Mouse (Mus musculus) ovary, postnatal 10 days (tissue): ENCODE measurements around the gene Gm28038.

ENCODE experiments used
- DNase-seq: peaks from one replicate; pipeline ENCODE4 v3.0.0; 2022; ENCODE audit warnings: low spot score

Gm28038 gene

DNA sequence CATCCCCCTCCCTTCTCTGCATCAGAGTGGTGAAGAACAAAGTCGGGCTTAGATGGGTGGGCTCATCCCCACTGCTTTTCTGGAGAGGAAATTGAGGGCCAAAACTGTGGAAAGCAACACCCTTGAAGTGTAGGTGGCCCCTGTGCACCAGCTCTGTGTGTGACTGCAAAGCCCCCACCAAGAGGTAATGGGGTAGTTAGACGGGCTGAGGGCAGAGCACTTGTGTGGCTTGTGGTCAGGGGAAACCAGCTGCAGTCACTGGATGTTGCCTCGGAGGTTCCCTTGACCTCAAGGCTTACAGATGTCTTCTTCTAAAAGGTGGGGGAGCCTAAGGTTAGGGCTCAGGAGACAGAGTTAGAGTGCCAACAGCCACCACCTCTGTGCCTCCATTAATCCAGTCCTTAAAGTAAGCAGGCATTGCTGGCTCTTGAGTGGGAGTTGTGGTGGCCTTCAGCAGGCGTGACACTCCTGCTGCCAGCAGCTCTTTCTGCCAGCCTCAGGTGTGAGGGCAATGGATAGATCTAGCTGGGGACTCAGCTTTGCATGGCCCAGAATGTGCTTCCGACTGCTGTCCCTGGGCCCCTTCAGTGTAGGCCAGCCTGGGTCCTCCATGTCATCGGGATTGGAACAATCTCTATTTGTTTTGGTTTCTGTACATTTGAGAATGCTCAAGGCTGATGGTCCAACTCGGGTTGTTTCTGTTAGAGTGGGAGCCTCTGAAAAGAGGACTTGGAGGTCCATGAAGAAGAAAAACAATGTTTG lies 23.0 kb upstream of the Gm28038 start:
- no peak for DNase-seq

DNA sequence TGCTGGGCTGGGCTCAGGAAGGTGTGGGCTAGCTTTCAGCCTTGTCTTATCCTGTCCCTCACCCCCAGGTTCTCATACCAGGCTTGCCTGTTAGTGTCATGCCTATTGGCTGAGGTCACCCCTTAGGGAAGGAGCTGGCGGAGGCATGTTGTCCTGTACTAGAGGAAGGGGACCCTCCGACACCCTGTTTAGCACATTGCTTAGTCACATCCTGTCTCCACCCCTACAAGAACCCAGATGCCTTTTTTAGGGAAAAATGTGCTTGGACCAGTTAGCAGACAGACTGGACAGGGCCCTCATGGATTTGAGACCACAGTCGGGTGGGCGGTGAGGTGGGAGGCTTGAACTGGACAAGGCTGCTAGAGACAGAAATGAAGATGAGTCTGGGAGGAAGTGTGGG lies 22.2 kb upstream of the Gm28038 start:
- DNase-seq: no peak

DNA sequence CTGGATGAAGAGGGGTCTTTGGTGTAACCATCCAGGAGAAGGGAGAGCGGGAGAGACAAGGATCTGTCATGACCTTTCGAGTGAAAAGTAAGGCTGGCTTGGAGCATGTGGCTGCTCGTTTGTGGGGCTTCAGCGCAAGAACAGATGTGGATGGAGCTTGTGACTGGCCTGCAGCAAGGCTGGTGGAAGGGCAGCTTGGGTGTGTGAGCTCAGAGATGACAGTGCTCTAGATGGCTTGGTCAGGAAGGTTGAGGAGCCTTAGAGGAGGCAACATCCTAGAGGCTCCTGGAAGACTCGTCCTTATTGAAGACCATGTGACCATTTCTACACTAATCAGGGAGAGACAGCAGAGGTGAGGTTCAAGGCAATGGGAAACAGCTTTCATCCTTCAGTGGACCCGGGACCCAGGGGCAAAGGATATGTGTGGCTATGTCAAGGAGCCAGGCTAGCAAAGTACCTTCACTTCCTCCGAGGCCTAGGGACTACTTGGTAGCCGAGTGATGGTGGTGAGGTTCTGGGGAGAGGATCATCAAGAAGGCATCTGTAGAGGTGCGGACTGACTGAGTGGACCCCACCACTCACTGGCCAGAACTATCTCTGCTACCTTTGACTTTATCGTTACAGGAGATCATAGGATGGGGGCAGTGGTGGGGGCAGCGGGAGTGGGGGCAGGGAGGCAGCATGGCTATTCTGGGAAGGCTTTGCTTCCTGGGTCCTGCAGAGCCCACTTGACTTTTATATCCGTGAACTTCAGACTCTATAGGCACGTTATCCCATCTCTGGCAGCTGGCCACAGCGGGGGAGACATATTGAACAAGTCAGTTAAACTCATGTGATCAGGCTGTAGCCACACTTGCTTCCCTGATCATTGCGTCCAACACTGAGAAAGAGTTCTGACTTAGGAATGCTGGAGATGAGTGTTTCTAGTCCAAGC lies 21.4 kb upstream of the Gm28038 start:
- DNase-seq: no peak

DNA sequence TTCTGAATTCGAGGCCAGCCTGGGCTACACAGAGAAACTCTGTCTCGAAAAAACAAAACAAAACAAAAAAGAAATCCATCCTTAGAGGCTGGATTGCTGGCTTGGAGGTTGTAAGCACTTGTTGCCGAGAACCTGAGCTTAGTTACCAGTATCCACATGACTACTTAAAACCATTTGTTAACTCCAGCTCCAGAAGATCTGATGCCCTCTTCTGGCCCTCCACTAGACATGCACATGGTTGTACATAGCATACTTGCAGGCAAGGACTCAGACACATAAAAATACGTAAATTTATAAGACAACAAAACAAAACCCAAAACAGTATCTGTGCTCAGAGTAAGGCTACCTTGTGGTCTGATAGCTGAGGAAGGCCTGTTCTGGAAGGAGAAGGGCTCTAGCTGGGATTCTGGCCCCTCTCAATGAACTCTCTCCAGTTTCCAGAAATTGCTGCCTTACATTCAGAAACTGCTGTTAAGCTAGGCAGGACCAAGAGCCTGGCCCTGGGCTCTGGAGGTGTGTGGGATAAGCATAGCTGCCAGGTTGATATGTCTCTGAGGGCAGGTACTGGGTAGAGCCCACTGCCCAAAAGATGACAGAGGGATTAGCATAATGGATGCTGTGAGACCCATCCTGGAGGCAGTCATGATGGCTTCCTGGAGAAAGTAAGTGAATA lies 19.6 kb upstream of the Gm28038 start:
- DNase-seq: no peak

DNA sequence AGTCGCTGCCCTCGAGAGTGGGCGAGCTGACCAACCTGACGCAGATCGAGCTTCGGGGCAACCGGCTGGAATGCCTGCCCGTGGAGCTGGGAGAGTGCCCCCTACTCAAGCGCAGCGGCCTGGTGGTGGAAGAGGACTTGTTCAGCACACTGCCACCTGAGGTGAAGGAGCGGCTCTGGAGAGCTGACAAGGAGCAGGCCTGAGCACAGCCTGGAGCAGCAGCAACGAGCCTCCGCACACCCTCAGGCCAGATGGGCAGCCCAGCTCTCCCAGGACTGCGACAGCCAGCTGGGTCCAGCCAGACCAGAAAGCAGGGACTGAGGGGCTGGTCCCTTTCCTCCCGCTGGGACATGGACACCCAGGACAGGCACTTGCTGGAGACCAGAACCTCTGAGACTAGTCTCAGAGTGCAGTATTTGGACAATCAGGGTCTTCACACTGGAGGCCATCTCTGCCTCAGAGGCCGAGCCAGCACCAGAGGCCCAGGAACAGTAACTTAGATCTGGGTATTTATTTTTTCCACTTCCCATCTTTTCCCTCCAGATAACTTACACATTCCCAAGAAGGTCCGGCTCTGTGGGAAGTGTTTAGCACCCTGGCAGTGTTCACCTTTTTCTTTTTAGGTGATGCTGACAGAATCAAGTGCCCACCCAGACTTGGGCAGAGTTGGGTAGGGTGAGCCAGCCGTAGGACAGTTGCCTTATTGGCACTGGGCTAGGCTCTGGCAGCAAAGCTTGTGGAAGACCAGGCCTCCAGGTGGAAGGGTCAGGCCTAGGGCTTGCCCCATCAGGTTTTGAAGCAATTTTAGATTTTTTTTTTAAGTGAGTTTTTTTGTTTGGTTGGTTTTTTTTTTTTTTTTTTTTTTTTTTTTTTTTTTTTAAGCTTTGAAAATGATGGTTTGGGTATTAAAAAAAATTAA lies 18.7 kb upstream of the Gm28038 start:
- no peak for DNase-seq

DNA sequence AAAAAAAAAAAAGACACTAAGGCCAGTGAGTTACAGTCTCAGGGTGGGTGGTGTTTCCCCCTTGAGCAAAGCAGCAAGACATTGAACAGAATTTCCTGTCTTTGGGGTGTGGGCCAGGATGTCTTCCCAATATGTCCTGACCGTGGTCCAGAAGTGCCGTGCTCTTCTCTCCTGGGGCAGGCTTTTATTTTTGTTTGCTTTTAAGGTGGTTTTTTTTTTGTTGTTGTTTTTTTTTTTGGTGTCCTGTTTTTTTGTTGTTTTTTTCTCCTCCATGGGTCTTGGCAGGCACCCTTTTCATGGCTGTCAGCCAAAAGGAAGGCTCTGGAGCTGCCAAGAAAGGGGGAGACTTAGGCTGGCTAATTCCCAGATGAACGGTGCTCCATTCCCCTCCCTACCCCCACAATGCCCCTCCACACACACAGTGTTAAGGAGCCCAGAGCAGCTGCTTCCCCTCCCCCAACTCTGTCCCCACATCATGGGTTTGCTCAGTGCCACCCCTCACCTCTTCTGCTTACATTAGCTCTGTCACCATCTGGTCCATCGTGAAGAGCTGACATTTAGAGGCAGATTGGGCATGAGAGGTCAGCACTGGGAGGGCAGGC lies 17.9 kb upstream of the Gm28038 start:
- no peak for DNase-seq

DNA sequence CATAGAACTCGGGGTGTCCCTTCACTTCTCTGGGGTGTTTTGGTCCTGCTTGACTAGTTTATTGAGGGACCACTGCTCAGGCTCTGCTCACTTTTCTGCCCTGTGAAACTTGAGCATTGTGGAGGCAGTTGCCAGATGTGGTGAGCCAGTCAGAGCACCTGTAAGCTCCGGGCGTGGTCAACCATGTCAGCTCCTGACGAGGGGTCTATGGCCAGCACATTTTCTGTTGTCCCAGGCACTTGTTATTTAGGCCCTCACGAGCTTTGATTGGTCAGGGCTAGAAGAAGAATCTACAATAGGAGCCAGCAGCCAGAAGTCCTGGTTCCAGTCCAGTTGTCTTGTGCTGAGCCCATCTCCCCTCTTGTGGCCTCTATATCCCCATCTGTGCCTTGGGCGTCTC lies 17.0 kb upstream of the Gm28038 start:
- DNase-seq: no peak

DNA sequence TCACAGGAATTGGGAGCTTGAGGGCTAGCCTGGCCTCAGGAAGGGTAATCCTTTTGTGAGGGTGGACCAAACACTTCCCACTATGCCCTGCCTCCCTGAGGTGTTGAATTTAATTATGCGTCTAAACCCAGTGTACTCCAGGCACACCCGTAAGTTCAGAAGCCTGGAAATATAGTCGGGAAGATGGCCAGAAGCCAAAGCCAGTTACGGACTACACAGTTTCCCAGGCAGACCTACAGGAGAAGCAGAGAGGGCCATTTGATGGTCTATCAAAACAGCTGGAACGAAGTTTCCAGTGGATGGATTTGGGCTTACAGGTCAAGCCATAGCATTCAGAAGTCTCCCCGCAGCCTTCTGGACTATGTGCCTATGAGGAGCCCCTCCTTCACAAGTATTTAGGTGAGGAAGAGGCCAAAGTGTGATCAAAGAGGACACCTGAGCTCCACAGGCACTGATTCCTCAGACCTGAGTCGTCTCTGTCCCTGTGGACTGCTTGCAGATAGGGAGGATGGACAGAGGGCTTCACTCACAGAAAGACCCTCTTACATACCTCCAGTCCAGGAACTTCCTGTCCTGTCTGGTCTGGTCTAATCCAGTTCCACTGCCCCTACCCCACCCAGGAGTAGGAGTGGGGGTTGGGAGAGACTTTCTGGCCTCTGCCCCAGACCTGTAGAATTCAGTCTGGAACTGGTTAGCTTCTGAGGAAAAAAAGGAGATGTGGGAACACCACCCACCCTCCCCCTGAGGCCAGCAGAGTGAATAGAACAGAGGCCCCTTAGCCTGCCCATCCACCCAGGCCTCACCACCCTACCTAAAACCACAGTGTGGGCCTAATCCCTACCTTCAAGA lies 15.9 kb upstream of the Gm28038 start:
- no peak for DNase-seq

DNA sequence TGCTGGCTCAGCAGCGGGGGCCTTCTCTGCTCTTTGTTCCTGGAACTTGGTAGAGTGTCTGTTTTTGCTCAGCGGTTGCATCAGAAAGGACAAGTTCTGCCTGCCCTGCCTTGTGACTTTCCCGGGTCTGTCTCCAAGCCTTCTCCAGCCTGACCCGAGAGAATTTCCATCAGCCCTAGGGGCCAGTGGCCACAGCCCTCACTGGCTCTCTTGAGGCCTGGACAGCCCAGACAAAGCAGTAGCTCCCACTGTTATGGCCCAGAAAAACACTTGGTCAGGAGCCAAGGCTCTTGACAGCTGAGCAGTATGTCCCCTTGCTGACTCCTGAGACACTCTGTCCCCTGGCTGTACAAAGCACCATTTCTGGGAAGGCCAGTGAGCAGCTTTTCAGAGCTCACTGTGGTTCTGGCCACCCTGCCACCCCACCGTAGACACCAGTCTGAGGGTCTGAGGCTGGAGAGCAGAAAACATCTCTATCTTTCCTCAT lies 15.0 kb upstream of the Gm28038 start, which contains the start of gene Phyhd1:
Phyhd1 (plus strand) TSS at position 437 of the 487 bp plus-strand sequence.
- DNase-seq: no peak

DNA sequence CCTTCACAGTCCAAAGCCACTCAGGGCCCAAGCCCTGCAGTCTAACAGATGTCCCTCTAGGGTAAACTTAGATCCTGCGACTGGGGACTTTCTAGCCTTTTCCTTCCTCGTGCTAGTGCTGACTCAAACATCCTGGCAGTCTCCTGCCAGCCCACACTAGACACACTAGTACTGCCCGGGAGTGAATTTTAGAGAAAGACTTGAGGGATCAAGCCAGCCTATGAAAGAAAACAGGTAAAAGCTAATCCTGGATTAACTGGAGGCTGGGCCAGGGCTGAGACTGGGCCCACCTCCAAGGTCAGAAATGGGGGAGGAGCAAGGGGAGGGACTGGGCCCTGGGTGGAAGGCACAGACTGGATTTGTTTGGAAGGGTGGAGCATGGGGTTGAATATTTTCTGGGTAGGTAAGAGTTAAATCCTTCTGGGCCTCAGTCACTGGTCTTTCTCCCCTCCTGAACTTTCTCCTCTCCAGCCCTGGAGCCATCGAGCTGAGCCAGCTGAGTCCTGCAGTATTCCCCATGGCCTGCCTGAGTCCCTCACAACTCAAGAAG lies 14.4 kb upstream of the Gm28038 start:
- DNase-seq: no peak

DNA sequence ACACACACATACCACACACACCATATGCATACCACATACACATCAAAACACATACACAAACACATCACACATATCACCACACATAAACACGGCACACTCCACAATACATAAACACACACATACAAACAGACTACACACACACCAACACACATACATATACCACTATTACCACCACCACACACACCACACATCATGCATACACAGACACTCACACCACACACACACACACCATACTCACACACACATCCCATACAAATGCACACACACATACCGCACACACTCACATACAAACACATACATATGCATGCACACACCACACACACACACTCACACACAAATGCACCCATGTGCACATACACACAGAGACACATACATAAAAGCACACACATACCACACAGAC lies 13.4 kb upstream of the Gm28038 start:
- no peak for DNase-seq

DNA sequence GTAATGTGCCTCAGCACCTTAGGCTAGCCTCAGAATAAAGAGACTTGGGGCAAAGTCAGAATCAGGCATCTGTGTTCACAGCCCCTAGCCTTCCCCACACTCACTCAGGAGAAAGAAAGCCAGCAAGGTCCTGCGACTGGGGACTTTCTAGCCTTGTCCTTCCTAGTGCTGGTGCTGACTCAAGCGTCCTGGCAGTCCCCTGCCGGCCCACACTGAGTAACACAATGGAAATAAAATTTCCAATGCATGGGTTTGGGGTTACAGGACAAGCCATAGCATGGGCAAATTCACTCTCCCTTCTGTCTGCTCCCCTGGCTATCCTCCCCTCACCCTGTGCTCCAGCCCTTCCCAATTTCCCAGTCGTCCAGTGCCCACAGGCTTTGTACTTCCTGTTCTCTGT lies 12.5 kb upstream of the Gm28038 start:
- DNase-seq: no peak

DNA sequence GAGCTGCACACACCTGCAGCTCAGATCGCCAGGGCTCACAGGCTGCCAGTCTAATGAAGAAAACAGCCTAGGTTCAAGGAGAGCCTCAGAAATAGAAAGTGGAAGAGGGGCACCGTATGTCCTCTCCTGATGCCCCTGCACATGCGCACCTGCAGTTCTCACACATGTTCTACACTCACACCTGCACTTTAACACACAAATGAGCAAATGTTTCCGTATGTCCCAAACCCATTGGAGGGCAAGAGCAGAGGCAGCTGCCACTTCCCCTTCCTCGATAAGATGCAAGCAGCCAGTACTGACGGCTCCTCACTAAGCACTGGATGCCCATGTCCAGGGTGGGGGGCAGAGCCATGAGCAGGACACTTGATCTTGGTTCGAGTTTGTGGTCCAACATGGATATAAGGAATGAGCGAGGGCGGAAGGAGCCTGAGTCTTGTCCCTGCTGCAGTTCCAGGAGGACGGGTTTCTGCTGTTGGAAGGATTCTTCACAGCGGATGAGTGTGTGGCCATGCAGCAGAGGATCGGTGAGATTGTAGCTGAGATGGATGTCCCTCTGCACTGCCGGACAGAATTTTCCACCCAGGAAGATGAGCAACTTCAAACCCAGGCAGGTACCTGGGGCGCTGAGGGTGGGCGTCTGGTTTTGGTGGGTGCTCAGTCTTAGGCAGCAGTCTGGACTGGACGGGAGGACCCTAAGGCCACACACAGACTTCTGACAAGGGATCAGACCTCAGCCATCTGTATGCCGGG lies 11.4 kb upstream of the Gm28038 start:
- DNase-seq: no peak

DNA sequence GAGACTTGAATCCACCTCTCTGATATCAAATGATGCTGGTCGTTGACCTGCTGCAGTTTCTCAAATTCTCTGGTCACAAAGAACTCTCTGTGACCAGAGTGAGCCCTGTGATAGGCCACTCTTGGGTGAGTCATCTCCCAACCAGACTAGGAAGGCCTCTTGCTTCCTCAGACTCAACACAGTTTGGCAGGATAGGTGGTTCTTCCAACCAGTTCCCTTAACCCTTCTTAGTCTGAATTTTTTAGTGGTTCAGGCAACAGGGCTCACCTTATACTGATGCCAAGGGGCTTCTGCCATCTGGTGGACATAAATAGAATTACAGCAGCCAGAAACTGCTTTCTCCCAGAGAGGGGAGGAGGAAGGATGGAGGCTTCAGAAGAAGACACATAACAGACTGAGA lies 10.7 kb upstream of the Gm28038 start:
- no peak for DNase-seq

DNA sequence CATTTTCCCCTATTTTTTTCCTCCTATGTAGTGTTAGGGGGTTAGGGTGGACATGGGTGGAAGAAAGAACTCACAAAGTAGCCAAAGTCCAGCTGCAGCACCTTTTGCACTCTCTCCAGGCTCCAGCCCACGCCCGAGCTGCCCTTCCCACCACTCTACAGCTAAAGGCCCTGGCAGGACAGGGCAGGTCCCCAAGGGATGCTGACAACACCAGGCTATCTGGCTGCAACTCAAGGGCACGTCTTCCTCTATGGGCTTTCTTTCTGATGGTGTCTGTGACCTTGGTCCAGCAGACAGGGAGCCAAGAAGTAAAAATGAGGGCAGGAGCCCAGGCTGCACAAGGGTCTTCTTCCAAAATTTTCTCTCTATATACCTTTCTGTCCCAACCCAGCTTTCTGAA lies 808 bp downstream of the Gm28038 start:
- DNase-seq: no peak

DNA sequence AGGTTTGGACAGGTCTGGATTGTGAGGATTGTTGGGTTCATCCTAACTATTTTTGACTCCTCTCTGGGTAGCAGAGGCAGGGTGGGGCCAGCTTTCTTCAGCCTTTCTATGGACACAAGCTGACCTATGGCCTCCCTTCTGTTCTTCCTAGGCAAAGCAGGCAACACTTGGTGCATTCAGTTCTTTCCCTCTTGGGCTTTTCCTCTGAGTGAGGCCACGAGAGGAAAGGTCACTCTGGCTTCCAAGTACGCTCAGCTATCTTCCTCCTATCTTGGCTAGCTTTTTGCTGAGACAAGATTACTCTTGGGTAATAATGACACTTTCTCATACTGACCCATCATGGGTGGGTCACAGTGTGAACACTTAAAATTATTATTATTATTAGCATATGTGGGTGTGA lies 2.4 kb downstream of the Gm28038 start:
- DNase-seq: no peak

DNA sequence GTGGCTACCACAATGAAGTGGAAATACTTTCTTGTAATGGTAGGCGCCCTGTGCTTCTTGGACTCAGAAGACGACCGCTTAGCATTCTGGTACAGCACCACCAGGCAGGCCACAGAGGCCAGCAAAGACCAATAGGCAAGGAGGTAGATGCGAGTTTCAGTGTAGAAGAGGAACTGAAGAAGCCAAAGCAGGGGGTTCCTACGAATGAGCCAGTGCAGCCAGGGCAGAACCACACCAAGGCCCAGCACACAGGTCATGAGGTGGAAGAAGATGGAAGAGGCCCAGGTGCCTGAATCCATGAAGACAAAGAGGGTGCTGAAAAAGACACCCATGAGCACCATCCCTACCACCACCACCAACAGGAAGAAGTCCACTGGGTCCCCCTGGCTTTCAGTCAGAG lies 4.2 kb downstream of the Gm28038 start:
- no peak for DNase-seq

DNA sequence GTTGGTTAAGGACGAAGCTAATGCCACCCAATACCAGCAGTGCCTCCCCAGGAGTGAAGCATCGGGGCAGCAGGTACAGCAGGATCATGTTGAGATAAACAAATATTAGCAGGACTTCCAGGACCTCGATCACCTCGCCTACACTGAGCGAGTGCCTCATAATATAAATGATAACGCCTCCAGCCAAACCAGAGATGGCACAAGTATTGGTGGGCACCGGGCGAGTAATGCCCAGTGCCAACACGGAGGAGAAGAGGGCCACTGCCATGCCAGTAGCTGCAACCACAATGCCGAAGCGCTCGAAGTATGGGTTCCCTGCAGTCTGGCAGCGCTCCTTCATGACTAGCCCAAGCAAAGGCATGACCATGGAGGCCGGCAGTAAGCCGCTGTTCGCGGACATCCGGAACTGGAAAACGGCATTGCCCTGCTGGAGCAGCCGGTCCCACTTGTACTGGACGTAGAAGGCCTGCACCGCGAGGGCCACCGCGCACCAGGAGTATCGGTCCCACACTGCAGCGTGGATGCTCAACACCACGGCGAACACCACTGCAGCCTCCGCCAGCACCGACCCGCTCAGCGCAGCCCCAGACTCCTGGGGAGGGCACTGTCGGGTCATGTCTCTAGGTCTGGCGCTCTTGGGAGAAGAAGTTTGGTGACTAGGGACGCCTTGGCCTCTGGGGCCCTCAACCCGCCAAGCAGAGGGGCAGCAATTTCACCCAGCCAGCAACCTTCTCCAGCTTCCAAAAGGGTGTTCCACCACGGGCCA lies 4.8 kb downstream of the Gm28038 start:
- DNase-seq: no peak
